Mouse (Mus musculus): ENCODE data around the gene Xrcc1. TPM values are rescaled to one million over a fixed set of nuclear protein-coding genes. Genes with fewer than 3 reads are reported as not detected.

Xrcc1 gene
- polyA plus RNA-seq, 1 experiment from 2014 or later, result 106 TPM

GRCm38 (mm10) chr7:24551985-24552759, 6.1 kb downstream of the Xrcc1 start:
- Histone ChIP-seq H3K27me3 (ENCODE audit: insufficient read depth, poor library complexity, severe bottlenecking) (no peaks in the 10 kb centered on the region), H3K27ac (no peak overlapping the region), H3K4me1 (peaks cover 7% of the 10 kb centered on the region), H3K36me3 (peaks cover 83% of the 10 kb centered on the region), H3K9me3 (no peaks in the 10 kb centered on the region), H3K4me3 (no peak overlapping the region)
- no peak for DNase-seq (ENCODE audit: low spot score)
- WGBS, result 83% methylated on average over 12 of the region's 12 CpGs

GRCm38 (mm10) chr7:24555786-24556185, 9.7 kb downstream of the Xrcc1 start:
- H3K36me3 ChIP-seq, result peaks cover 85% of the 10 kb centered on the region
- no peak overlapping the region for H3K27ac ChIP-seq
- no peaks in the 10 kb centered on the region for H3K4me1 ChIP-seq
- no peaks in the 10 kb centered on the region for H3K9me3 ChIP-seq
- H3K27me3 ChIP-seq (ENCODE audit: insufficient read depth, poor library complexity, severe bottlenecking), result no peaks in the 10 kb centered on the region
- no peak overlapping the region for H3K4me3 ChIP-seq
- WGBS, result 90% methylated on average over 10 of the region's 10 CpGs
- no peak for DNase-seq (ENCODE audit: low spot score)

DNA sequence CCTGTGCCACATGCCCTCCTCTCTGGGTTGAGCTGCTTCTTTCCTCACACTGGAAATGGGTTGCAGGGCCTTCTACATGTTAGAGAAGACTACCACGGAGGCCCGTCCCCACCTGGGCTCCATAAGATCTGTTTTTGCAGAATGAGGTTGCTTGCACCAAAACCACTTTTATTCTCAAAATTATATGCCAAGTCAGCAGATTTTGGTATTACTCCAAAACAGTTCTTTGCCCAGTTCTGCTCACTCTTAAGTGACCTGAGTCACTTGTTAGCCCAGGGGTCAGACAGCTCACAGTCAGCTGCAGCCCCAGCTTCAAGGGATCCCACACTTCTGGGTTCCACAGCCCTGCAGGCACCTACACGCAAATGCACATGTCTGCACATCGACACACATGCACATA, 15.4 kb downstream of the Xrcc1 start:
- Histone ChIP-seq H3K27me3 (ENCODE audit: insufficient read depth, poor library complexity, severe bottlenecking) (no peaks in the 10 kb centered on the region), H3K4me3 (no peak overlapping the region), H3K27ac (no peak overlapping the region), H3K36me3 (peaks cover 76% of the 10 kb centered on the region), H3K4me1 (no peaks in the 10 kb centered on the region), H3K9me3 (no peaks in the 10 kb centered on the region)
- DNase-seq (ENCODE audit: low spot score), result no peak
- WGBS, result 82% methylated on average over 4 of the region's 4 CpGs

DNA sequence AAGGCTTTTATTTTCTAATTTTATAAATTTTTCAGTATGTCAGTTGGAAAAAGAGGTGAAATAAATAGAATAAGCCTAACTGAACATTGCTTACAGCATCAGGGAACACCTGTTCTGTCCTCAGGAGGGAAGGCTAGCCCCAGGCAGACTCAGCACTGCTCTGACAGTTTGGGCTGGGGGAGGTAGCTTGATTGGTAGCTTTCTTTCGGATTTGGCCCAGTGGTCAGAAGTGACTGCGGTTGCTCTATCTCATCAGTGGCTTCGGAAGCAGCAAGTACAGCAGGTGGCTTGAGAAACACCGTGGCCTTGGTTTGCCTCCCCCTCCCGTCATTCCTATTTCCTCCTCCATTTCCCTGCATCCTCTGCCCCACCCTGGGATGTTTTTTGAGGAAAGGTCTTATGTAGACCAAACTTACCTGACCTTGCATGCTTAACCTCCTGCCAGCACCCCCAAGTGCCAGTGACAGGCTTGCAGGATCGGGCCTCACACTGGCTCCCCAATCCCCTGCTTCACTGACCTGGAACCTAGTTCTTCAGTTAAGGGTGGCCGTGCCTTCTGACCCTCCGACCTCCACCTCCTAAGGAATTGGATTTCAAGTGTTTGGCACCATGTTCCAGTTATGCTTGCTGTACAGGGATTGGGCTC, 17.2 kb downstream of the Xrcc1 start:
- no peaks in the 10 kb centered on the region for H3K27me3 ChIP-seq (ENCODE audit: insufficient read depth, poor library complexity, severe bottlenecking)
- DNase-seq (ENCODE audit: low spot score), result no peak
- no peaks in the 10 kb centered on the region for H3K4me1 ChIP-seq
- WGBS, result 90% methylated on average over 8 of the region's 8 CpGs
- H3K4me3 ChIP-seq, result no peak overlapping the region
- H3K9me3 ChIP-seq, result no peaks in the 10 kb centered on the region
- peaks cover 84% of the 10 kb centered on the region for H3K36me3 ChIP-seq
- H3K27ac ChIP-seq, result no peak overlapping the region

DNA sequence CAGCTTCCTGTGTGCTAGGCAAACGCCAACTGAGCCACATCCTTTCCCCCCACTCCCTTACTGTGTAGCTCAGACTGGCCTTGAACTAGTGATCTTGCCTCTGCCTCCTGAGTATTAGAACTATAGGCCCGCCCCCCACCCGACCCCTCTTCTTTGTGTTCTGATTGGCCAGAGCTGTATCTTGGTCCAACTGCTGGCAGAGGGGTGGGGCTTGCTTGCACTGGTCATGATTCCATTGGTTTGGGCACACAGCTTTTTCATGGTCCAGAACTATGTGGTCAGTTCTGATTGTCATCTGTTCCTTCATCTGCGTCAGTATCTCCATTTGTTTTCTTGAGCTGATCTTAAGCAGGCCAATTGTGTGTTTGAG, 17.7 kb downstream of the Xrcc1 start:
- no peak overlapping the region for H3K27ac ChIP-seq
- DNase-seq (ENCODE audit: low spot score), result no peak
- no peaks in the 10 kb centered on the region for H3K9me3 ChIP-seq
- H3K4me3 ChIP-seq, result no peak overlapping the region
- H3K4me1 ChIP-seq, result no peaks in the 10 kb centered on the region
- 85% methylated on average over 4 of the region's 4 CpGs for WGBS
- peaks cover 85% of the 10 kb centered on the region for H3K36me3 ChIP-seq
- H3K27me3 ChIP-seq (ENCODE audit: insufficient read depth, poor library complexity, severe bottlenecking), result no peaks in the 10 kb centered on the region

- Histone ChIP-seq H3K9me3 (no peaks in the 10 kb centered on the region), H3K4me1 (no peaks in the 10 kb centered on the region), H3K27ac (no peak overlapping the region), H3K4me3 (no peak overlapping the region), H3K27me3 (ENCODE audit: insufficient read depth, poor library complexity, severe bottlenecking) (no peaks in the 10 kb centered on the region), H3K36me3 (peaks cover 78% of the 10 kb centered on the region)
- WGBS, result 58% methylated on average over 6 of the region's 6 CpGs
- no peak for DNase-seq (ENCODE audit: low spot score)
These were observed 18.6 kb downstream of the Xrcc1 start for GRCm38 (mm10) chr7:24564607-24565265.

- Histone ChIP-seq H3K36me3 (peaks cover 78% of the 10 kb centered on the region), H3K27ac (no peak overlapping the region)
- 90% methylated on average over 11 of the region's 11 CpGs for WGBS
These were observed 19.5 kb downstream of the Xrcc1 start for GRCm38 (mm10) chr7:24565627-24566026.

GRCm38 (mm10) chr7:24566206-24566605, 20.1 kb downstream of the Xrcc1 start:
- no peaks in the 10 kb centered on the region for H3K4me1 ChIP-seq
- no peaks in the 10 kb centered on the region for H3K9me3 ChIP-seq
- H3K36me3 ChIP-seq, result peaks cover 78% of the 10 kb centered on the region
- H3K27ac ChIP-seq, result no peak overlapping the region
- no peaks in the 10 kb centered on the region for H3K27me3 ChIP-seq (ENCODE audit: insufficient read depth, poor library complexity, severe bottlenecking)
- H3K4me3 ChIP-seq, result no peak overlapping the region
- DNase-seq (ENCODE audit: low spot score), result no peak
- WGBS, result 88% methylated on average over 9 of the region's 9 CpGs

More at GRCm38 (mm10) chr7:24565627-24566026, 19.5 kb downstream of the Xrcc1 start:
- no peak for DNase-seq (ENCODE audit: low spot score)
- Histone ChIP-seq H3K9me3 (no peaks in the 10 kb centered on the region), H3K4me1 (no peaks in the 10 kb centered on the region), H3K4me3 (no peak overlapping the region), H3K27me3 (ENCODE audit: insufficient read depth, poor library complexity, severe bottlenecking) (no peaks in the 10 kb centered on the region)

DNA sequence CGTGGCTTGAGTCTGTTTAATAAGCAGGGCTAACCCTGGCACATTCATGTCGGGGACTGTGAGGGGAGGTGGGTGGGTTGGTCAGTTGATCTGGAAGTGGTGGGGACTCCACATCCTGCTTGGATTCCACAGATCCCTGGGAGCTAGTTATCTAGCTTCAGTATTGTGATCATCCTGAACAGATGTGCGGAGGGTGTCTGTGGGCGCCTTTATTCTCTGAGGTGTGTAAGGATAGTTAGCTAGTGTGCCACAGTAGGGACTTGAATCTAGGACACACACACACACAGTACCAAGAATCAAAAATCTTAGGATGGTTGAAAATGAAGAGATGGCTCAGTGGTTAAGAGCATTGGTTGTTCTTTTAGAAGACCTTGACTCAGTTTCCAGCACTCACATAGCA, 22.4 kb downstream of the Xrcc1 start:
- peaks cover 82% of the 10 kb centered on the region for H3K36me3 ChIP-seq

DNA sequence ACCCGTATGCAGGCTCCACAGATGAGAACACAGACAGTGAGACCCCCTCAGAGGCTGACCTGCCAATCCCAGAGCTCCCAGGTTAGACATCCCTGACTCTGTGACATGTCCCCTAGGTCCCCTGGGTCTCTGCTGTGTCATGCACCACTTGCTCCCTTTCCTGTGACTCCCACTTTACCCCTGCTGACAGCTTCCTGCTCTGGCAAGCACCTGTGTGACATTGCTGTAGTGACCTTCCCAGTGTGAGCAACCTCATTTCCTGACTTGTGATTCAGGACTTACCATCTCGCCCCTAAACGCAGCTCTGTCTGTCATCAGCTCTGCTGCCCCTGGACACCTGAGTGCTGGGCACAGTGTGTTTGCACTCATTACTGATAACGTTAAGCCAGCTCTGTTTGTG, 25.0 kb downstream of the Xrcc1 start:
- Histone ChIP-seq H3K27ac (no peak overlapping the region), H3K27me3 (ENCODE audit: insufficient read depth, poor library complexity, severe bottlenecking) (no peaks in the 10 kb centered on the region), H3K36me3 (peaks cover 63% of the 10 kb centered on the region), H3K9me3 (no peaks in the 10 kb centered on the region), H3K4me3 (no peak overlapping the region), H3K4me1 (peaks cover 6% of the 10 kb centered on the region; the same call in 1 of the 2 replicates)
- WGBS, result 81% methylated on average over 4 of the region's 4 CpGs
- DNase-seq (ENCODE audit: low spot score), result no peak

More for the DNA sequence above, 22.4 kb downstream of the Xrcc1 start:
- Histone ChIP-seq H3K27me3 (ENCODE audit: insufficient read depth, poor library complexity, severe bottlenecking) (no peaks in the 10 kb centered on the region), H3K4me3 (no peak overlapping the region), H3K27ac (no peak overlapping the region), H3K4me1 (0 out of 2 replicates have a peak, but pooled peaks cover 1% of the 10 kb centered on the region), H3K9me3 (no peaks in the 10 kb centered on the region)
- no peak for DNase-seq (ENCODE audit: low spot score)
- WGBS, result 92% methylated on average over 4 of the region's 4 CpGs

DNA sequence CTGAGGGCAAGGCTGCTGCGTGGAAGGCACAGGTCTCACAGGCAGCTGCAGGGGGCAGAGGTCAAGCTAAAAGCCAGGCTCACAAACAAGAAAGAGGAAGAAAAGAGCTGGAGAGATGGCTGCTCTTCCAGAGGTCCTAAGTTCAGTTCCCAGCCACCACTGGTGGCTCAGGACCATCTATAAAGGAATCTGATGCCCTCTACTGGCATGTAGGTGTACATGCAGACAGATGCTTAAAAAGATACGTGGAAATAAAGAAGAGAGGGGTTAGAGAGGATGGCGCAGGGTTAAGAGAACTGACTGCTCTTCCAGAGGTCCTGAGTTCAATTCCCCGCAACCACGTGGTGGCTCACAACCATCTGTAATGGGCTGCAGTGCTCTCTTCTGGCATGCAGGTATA, 26.4 kb downstream of the Xrcc1 start:
- WGBS, result 56% methylated on average over 5 of the region's 5 CpGs
- no peak overlapping the region for H3K4me3 ChIP-seq
- peaks cover 6% of the 10 kb centered on the region; the same call in 1 of the 2 replicates for H3K4me1 ChIP-seq
- no peak overlapping the region for H3K27ac ChIP-seq
- no peaks in the 10 kb centered on the region for H3K27me3 ChIP-seq (ENCODE audit: insufficient read depth, poor library complexity, severe bottlenecking)
- no peak for DNase-seq (ENCODE audit: low spot score)
- H3K36me3 ChIP-seq, result peaks cover 49% of the 10 kb centered on the region
- H3K9me3 ChIP-seq, result no peaks in the 10 kb centered on the region

DNA sequence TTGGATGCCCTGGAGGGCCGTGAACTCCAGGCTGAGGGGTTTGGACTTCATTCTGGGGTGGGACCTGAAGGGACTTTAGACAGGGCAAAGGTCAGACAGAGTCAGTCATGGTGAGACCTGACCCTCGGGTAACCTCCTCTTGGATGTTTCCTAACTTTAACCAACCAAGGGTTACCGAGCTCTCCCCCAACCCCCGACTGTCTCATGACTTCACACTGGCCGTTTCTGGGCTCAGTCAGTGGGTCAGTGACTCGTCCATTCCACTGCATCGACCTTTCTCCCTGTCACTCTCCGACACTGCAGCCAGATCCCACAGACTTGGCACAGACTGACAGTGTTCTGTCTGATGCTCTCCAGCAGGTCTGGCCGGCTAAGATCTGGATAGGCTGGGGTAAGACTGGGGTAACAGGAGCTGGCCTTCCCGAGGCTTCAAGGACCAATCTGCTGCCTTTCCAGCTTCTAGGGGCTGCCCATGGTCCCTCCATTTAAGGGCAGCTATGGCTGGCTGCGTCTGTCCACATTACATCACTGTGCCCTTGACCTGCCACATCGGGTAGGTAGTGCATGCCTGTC, 28.2 kb downstream of the Xrcc1 start:
- H3K27ac ChIP-seq, result no peak overlapping the region
- H3K4me1 ChIP-seq, result peaks cover 6% of the 10 kb centered on the region; the same call in 1 of the 2 replicates
- 62% methylated on average over 12 of the region's 12 CpGs for WGBS
- H3K4me3 ChIP-seq, result no peak overlapping the region
- peaks cover 37% of the 10 kb centered on the region for H3K36me3 ChIP-seq
- no peaks in the 10 kb centered on the region for H3K27me3 ChIP-seq (ENCODE audit: insufficient read depth, poor library complexity, severe bottlenecking)
- no peaks in the 10 kb centered on the region for H3K9me3 ChIP-seq
- DNase-seq (ENCODE audit: low spot score), result no peak

DNA sequence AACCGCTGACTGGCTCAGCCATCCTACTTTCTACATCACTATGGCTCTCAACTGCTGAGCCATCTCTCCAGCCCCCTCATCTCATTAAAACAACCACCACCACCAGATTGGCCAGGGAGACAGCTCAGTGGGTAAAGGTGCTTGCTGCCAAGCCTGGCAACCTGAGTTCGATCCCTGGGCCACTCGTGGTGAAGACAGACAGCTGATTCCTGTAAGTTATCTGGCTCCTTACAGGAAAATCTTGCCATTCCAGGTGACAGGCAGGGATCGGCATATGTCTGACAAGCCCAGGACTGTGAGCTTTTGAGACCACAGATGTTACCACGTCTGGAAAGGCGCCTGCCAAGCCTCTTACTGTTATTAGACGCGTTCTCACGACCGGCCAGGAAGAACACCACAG, 31.7 kb downstream of the Xrcc1 start:
- Histone ChIP-seq H3K36me3 (peaks cover 6% of the 10 kb centered on the region), H3K27ac (no peak overlapping the region), H3K4me1 (peaks cover 6% of the 10 kb centered on the region; the same call in 1 of the 2 replicates), H3K27me3 (ENCODE audit: insufficient read depth, poor library complexity, severe bottlenecking) (no peaks in the 10 kb centered on the region), H3K4me3 (no peak overlapping the region), H3K9me3 (no peaks in the 10 kb centered on the region)
- 89% methylated on average over 10 of the region's 10 CpGs for WGBS
- no peak for DNase-seq (ENCODE audit: low spot score)

Data from heart, embryonic 10.5 days (tissue).